Mouse (Mus musculus): Measurements from ENCODE around the gene Aqp9. TPM values are rescaled to one million over a fixed set of nuclear protein-coding genes. Genes with fewer than 3 reads are reported as not detected.
A peak's percentile ranks its signal among the peaks of the same experiment; 100 is the strongest.
"Not testable (repeated sequence)": the region's sequence is repeated elsewhere in the genome, so short reads cannot be mapped to it uniquely, and the experiment has no call there.

Aqp9 gene
- polyA plus RNA-seq, 1 experiment: 1.8 TPM

- WGBS: 22% methylated on average over 2 of the region's 2 CpGs
- TF ChIP-seq POLR2A (IDR thresholded peaks at IDR 0.05; ENCODE audit: borderline replicate concordance, extremely low read depth, low read depth, low read length) (no peak), CTCF (IDR thresholded peaks at IDR 0.05; ENCODE audit: insufficient read depth, low read length) (no peak)
- Histone ChIP-seq H3K4me1 (ENCODE audit: control insufficient read depth, insufficient read depth, low read length) (no peaks in the 10 kb centered on the region), H3K4me3 (replicated peaks; ENCODE audit: extremely low read depth, low read depth, low read length) (no peak overlapping the region)
- DNase-seq: no peak
Measured at GRCm38 (mm10) chr9:71126205-71126604, 42.3 kb downstream of the Aqp9 start.

DNA sequence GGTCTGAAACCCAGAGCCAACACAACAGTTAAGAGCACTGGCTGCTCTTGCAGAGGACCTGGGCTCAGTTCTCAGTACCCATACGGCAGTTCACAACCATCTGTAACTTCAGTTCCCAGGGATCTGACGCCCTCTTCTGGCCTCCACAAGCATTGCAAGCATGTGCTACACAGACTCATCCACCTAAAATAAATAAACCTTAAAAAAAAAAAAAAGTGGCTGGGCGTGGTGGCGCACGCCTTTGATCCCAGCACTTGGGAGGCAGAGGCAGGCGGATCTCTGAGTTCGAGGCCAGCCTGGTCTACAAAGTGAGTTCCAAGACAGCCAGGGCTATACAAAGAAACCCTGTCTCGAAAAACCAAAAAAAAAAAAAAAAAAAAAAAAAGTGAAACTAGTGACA is 45.4 kb downstream of the Aqp9 start:
- not testable (repeated sequence) for DNase-seq; H3K4me3 ChIP-seq (replicated peaks; ENCODE audit: extremely low read depth, low read depth, low read length); H3K4me1 ChIP-seq (ENCODE audit: control insufficient read depth, insufficient read depth, low read length)
- WGBS: 87% methylated on average over 7 of the region's 8 CpGs

DNA sequence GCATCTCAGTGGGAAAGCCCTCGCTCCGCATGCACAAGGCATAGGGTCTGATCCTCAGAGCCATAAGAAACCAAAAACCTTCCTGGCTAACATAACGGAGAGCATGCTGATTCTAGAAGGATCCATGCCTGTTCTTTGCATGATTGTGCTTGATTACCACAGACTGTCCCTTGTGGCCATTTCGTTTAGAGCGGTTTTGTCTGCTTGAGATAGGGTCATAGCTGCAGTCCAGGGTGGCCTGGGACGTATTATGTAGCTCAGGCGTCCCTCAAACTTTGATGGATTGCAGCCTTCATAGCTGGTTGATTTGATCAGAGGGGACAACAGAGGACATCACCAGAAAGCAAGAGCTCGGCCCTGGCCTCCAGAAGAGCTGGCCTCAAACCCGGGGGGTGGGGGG is 47.6 kb downstream of the Aqp9 start:
- no peak overlapping the region for H3K4me3 ChIP-seq (replicated peaks; ENCODE audit: extremely low read depth, low read depth, low read length)
- no peaks in the 10 kb centered on the region for H3K4me1 ChIP-seq (ENCODE audit: control insufficient read depth, insufficient read depth, low read length)
- WGBS: 74% methylated on average over 9 of the region's 9 CpGs
- TF ChIP-seq CTCF (IDR thresholded peaks at IDR 0.05; ENCODE audit: insufficient read depth, low read length) (no peak), POLR2A (IDR thresholded peaks at IDR 0.05; ENCODE audit: borderline replicate concordance, extremely low read depth, low read depth, low read length) (no peak)
- DNase-seq: no peak

DNA sequence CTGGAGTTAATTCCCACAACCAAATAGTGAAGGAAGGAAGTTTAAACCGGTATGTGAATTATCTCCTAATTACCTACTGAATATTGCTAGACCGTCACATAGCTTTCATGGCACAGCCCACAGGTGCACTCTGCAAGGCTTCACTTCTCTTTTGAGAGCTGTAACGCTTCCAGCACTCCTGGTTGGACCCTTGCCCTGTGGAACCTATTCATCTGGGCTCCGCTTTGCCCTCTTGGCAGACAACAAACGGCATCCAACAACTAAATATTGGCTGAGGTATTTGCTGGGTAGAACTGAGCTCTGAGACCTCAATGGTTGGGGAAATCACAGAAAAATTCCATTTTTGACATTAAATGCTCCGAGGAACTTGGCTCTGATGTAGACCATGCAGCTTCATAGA is 55.3 kb downstream of the Aqp9 start:
- TF ChIP-seq POLR2A (IDR thresholded peaks at IDR 0.05; ENCODE audit: borderline replicate concordance, extremely low read depth, low read depth, low read length) (no peak), CTCF (IDR thresholded peaks at IDR 0.05; ENCODE audit: insufficient read depth, low read length) (no peak)
- no peak for DNase-seq
- H3K4me3 ChIP-seq (replicated peaks; ENCODE audit: extremely low read depth, low read depth, low read length): no peak overlapping the region
- no peaks in the 10 kb centered on the region for H3K4me1 ChIP-seq (ENCODE audit: control insufficient read depth, insufficient read depth, low read length)
- WGBS: 69% methylated on average over 6 of the region's 6 CpGs

- H3K4me3 ChIP-seq (replicated peaks; ENCODE audit: extremely low read depth, low read depth, low read length): no peak overlapping the region
- 90% methylated on average over 5 of the region's 5 CpGs for WGBS
- DNase-seq: no peak
- no peaks in the 10 kb centered on the region for H3K4me1 ChIP-seq (ENCODE audit: control insufficient read depth, insufficient read depth, low read length)
- TF ChIP-seq POLR2A (IDR thresholded peaks at IDR 0.05; ENCODE audit: borderline replicate concordance, extremely low read depth, low read depth, low read length) (no peak), CTCF (IDR thresholded peaks at IDR 0.05; ENCODE audit: insufficient read depth, low read length) (no peak)
Measured at GRCm38 (mm10) chr9:71103521-71103920, 65.0 kb downstream of the Aqp9 start.

DNA sequence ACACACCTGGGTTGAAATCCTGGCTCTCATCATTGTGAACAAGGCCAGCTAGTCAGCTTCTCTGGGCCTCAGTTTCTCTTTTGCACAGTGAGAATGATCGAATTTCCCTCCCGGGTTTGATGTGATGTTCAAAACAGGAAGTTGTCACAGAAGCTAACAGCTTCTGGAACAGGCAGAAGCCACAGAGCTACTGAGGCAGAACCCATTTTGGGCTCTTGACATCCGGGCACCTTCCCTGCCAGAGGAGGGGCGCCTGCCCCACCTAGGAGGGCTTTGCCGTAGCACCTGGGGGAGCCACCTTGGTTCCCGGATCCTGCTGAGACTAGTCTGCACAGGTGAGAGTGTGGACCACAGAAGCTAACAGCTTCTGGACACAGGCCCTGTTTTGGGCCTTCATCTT is 74.4 kb downstream of the Aqp9 start:
- WGBS: 72% methylated on average over 6 of the region's 6 CpGs
- TF ChIP-seq CTCF (IDR thresholded peaks at IDR 0.05; ENCODE audit: insufficient read depth, low read length) (no peak), POLR2A (IDR thresholded peaks at IDR 0.05; ENCODE audit: borderline replicate concordance, extremely low read depth, low read depth, low read length) (no peak)
- no peak for DNase-seq
- Histone ChIP-seq H3K4me1 (ENCODE audit: control insufficient read depth, insufficient read depth, low read length) (no peaks in the 10 kb centered on the region), H3K4me3 (replicated peaks; ENCODE audit: extremely low read depth, low read depth, low read length) (no peak overlapping the region)

- 59% methylated on average over 5 of the region's 5 CpGs for WGBS
- peak; percentile 27 for DNase-seq
Measured at GRCm38 (mm10) chr9:71092038-71092437, 76.4 kb downstream of the Aqp9 start.

GRCm38 (mm10) chr9:71079201-71079600 is 89.3 kb downstream of the Aqp9 start:
- Histone ChIP-seq H3K4me3 (replicated peaks; ENCODE audit: extremely low read depth, low read depth, low read length) (no peak overlapping the region), H3K4me1 (ENCODE audit: control insufficient read depth, insufficient read depth, low read length) (no peaks in the 10 kb centered on the region)
- 55% methylated on average over 7 of the region's 7 CpGs for WGBS
- TF ChIP-seq CTCF (IDR thresholded peaks at IDR 0.05; ENCODE audit: insufficient read depth, low read length): no peak
- TF ChIP-seq POLR2A (IDR thresholded peaks at IDR 0.05; ENCODE audit: borderline replicate concordance, extremely low read depth, low read depth, low read length): no peak
- DNase-seq: no peak

More at GRCm38 (mm10) chr9:71092038-71092437, 76.4 kb downstream of the Aqp9 start:
- Histone ChIP-seq H3K4me3 (replicated peaks; ENCODE audit: extremely low read depth, low read depth, low read length) (no peak overlapping the region), H3K4me1 (ENCODE audit: control insufficient read depth, insufficient read depth, low read length) (no peaks in the 10 kb centered on the region)
- 0 out of 2 replicates have a peak, but pooled peaks have one; percentile 8 for TF ChIP-seq CTCF (IDR thresholded peaks at IDR 0.05; ENCODE audit: insufficient read depth, low read length)
- TF ChIP-seq POLR2A (IDR thresholded peaks at IDR 0.05; ENCODE audit: borderline replicate concordance, extremely low read depth, low read depth, low read length): no peak

DNA sequence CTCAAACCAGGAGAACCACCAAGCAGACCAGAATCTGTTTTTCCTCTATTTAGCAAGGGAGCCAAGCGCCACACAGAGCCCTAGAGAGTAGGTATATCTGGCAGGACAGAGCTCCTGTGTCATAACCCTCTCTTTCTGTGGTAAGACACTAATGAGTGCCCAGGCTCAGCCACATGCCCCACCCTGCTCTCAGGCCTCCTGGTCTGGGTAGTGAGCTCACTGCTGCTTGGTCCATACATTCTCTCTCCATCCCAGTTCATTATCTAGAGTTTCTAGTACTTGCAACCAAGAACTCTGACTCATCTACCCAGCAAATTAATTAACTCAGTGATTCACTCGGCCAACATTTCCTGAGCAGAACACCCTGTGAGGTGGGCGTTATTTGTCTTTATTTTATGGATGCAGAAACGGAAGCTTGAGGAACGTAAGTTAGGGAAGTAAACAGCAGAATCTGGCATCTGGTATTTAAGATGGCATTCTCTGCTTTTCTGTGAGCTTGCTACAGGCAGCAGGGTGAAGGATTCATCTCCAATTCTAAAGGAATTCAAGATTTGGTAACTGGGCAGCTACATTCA is 91.1 kb downstream of the Aqp9 start:
- DNase-seq: no peak
- H3K4me3 ChIP-seq (replicated peaks; ENCODE audit: extremely low read depth, low read depth, low read length): no peak overlapping the region
- WGBS: 76% methylated on average over 5 of the region's 5 CpGs
- no peaks in the 10 kb centered on the region for H3K4me1 ChIP-seq (ENCODE audit: control insufficient read depth, insufficient read depth, low read length)
- TF ChIP-seq CTCF (IDR thresholded peaks at IDR 0.05; ENCODE audit: insufficient read depth, low read length) (no peak), POLR2A (IDR thresholded peaks at IDR 0.05; ENCODE audit: borderline replicate concordance, extremely low read depth, low read depth, low read length) (no peak)

DNA sequence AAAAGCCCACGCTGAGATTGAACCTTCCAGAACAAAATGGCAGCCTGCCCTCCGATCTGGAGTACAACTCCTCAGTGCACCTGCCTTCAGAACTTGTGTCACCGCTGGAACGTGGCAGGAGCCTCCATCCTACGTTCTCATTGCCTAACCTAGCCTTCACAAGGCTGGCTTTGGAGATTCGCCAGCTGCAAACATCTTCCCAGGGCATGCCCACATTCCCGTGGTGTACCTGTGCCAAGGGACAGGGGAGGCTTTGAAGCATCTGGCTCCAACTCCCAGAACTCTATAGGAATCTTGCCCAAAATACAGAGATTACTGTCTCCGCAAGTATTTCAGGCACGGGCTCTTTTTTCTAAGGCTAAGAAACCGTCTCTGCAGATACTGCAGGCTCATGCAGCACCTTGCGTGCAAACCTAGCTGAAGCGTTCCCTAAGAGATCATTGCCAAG is 92.3 kb downstream of the Aqp9 start:
- Histone ChIP-seq H3K4me1 (ENCODE audit: control insufficient read depth, insufficient read depth, low read length) (no peaks in the 10 kb centered on the region), H3K4me3 (replicated peaks; ENCODE audit: extremely low read depth, low read depth, low read length) (no peak overlapping the region)
- DNase-seq: no peak
- TF ChIP-seq POLR2A (IDR thresholded peaks at IDR 0.05; ENCODE audit: borderline replicate concordance, extremely low read depth, low read depth, low read length) (no peak), CTCF (IDR thresholded peaks at IDR 0.05; ENCODE audit: insufficient read depth, low read length) (no peak)
- WGBS: 72% methylated on average over 12 of the region's 12 CpGs

Measured in lung, adult 2 months (tissue).